Mouse (Mus musculus): ENCODE results near the gene Nutm1.

Nutm1 gene

GRCm38 (mm10) chr2:112261748-112262653 lies 2.9 kb upstream of the Nutm1 start, which contains the start of gene Nop10:
Gene Nop10 (plus strand): TSS chr2:112261926.
- DNase-seq (ENCODE audit: extremely low spot score, low read depth, low spot score): peak; percentile 96

GRCm38 (mm10) chr2:112254675-112255515 lies 4.2 kb downstream of the Nutm1 start:
- no peak for DNase-seq (ENCODE audit: extremely low spot score, low read depth, low spot score)

- no peak for DNase-seq (ENCODE audit: extremely low spot score, low read depth, low spot score)
Observed at GRCm38 (mm10) chr2:112249780-112250453, 9.2 kb downstream of the Nutm1 start.

GRCm38 (mm10) chr2:112247323-112247722 lies 11.8 kb downstream of the Nutm1 start:
- DNase-seq (ENCODE audit: extremely low spot score, low read depth, low spot score): no peak

GRCm38 (mm10) chr2:112246193-112246592 lies 12.9 kb downstream of the Nutm1 start:
- no peak for DNase-seq (ENCODE audit: extremely low spot score, low read depth, low spot score)

GRCm38 (mm10) chr2:112245307-112245706 lies 13.8 kb downstream of the Nutm1 start:
- no peak for DNase-seq (ENCODE audit: extremely low spot score, low read depth, low spot score)

GRCm38 (mm10) chr2:112241787-112242186 lies 17.3 kb downstream of the Nutm1 start:
- no peak for DNase-seq (ENCODE audit: extremely low spot score, low read depth, low spot score)

- DNase-seq (ENCODE audit: extremely low spot score, low read depth, low spot score): no peak
Observed at GRCm38 (mm10) chr2:112239935-112240721, 19.0 kb downstream of the Nutm1 start.

GRCm38 (mm10) chr2:112239212-112239934 lies 19.7 kb downstream of the Nutm1 start, which contains the start of gene Lpcat4:
Gene Lpcat4 (plus strand): TSS chr2:112239468.
- no peak for DNase-seq (ENCODE audit: extremely low spot score, low read depth, low spot score)

GRCm38 (mm10) chr2:112238006-112238405 lies 21.1 kb downstream of the Nutm1 start:
- no peak for DNase-seq (ENCODE audit: extremely low spot score, low read depth, low spot score)

- DNase-seq (ENCODE audit: extremely low spot score, low read depth, low spot score): no peak
Observed at GRCm38 (mm10) chr2:112236620-112237019, 22.5 kb downstream of the Nutm1 start.

- DNase-seq (ENCODE audit: extremely low spot score, low read depth, low spot score): no peak
Observed at GRCm38 (mm10) chr2:112232623-112233022, 26.5 kb downstream of the Nutm1 start.

GRCm38 (mm10) chr2:112224356-112224755 lies 34.7 kb downstream of the Nutm1 start:
- no peak for DNase-seq (ENCODE audit: extremely low spot score, low read depth, low spot score)

- DNase-seq (ENCODE audit: extremely low spot score, low read depth, low spot score): no peak
Observed at GRCm38 (mm10) chr2:112222607-112223006, 36.5 kb downstream of the Nutm1 start.

- no peak for DNase-seq (ENCODE audit: extremely low spot score, low read depth, low spot score)
Observed at GRCm38 (mm10) chr2:112220880-112221279, 38.2 kb downstream of the Nutm1 start.

GRCm38 (mm10) chr2:112217614-112218013 lies 41.5 kb downstream of the Nutm1 start:
- no peak for DNase-seq (ENCODE audit: extremely low spot score, low read depth, low spot score)

GRCm38 (mm10) chr2:112215977-112216376 lies 43.1 kb downstream of the Nutm1 start:
- no peak for DNase-seq (ENCODE audit: extremely low spot score, low read depth, low spot score)

GRCm38 (mm10) chr2:112210699-112211098 lies 48.4 kb downstream of the Nutm1 start:
- no peak for DNase-seq (ENCODE audit: extremely low spot score, low read depth, low spot score)

- DNase-seq (ENCODE audit: extremely low spot score, low read depth, low spot score): no peak
Observed at GRCm38 (mm10) chr2:112210142-112210541, 48.9 kb downstream of the Nutm1 start.

- DNase-seq (ENCODE audit: extremely low spot score, low read depth, low spot score): no peak
Observed at GRCm38 (mm10) chr2:112203056-112203455, 56.0 kb downstream of the Nutm1 start.
